Mouse (Mus musculus) liver, embryonic 13.5 days (tissue): ENCODE measurements around the gene Ank3. TPM values are rescaled to one million over a fixed set of nuclear protein-coding genes. Genes with fewer than 3 reads are reported as not detected.
A peak's percentile ranks its signal among the peaks of the same experiment; 100 is the strongest.

ENCODE experiments used
- ATAC-seq: fragments of 200-750 bp; cut with Nextera tagmentation; 2 replicates; pipeline ENCODE4 v1.8.0; 2017; ENCODE audit warnings: low read depth, mild to moderate bottlenecking, moderate number of reproducible peaks, moderate library complexity
- DNase-seq: peaks from one replicate; pipeline ENCODE4 v3.0.0; 2022
- H3K27ac ChIP-seq: fragments of 300-500 bp; sonication (generic); 2 replicates; pipeline ENCODE4 v1.5.1; 2015; ENCODE audit warnings: moderate library complexity, mild to moderate bottlenecking, inconsistent platforms
- H3K27me3 ChIP-seq: fragments of 300-500 bp; sonication (generic); 2 replicates; pipeline ENCODE4 v1.6.1; 2015; ENCODE audit warnings: mild to moderate bottlenecking, inconsistent platforms
- H3K36me3 ChIP-seq: fragments of 300-500 bp; sonication (generic); 2 replicates; pipeline ENCODE4 v1.6.1; 2015; ENCODE audit warnings: mild to moderate bottlenecking, inconsistent platforms
- H3K4me1 ChIP-seq: fragments of 300-500 bp; sonication (generic); replicated peaks from 2 replicates; pipeline ENCODE4 v1.6.1; 2015; ENCODE audit warnings: inconsistent platforms
- H3K4me2 ChIP-seq: fragments of 300-500 bp; sonication (generic); 2 replicates; pipeline ENCODE4 v1.6.1; 2015; ENCODE audit warnings: inconsistent platforms, mild to moderate bottlenecking, moderate library complexity
- H3K4me3 ChIP-seq: fragments of 300-500 bp; sonication (generic); replicated peaks from 2 replicates; pipeline ENCODE4 v1.5.1; 2015; ENCODE audit warnings: mild to moderate bottlenecking, inconsistent platforms
- H3K9ac ChIP-seq: fragments of 300-500 bp; sonication (generic); 2 replicates; pipeline ENCODE4 v1.6.1; 2015; ENCODE audit warnings: mild to moderate bottlenecking, inconsistent platforms
- H3K9me3 ChIP-seq: fragments of 300-500 bp; sonication (generic); replicated peaks from 2 replicates; pipeline ENCODE4 v1.6.1; 2016; ENCODE audit warnings: inconsistent platforms
- WGBS: fragments of 180-500 bp; shearing (Covaris S2); methylation state at CpG from one replicate; pipeline ENCODE4 v1.1.7; 2015; ENCODE audit not compliant: insufficient replicate concordance; 5-methylcytosine and 5-hydroxymethylcytosine counted together
- polyA plus RNA-seq: library from polyadenylated mRNA; unstranded; fragments of >200 nt; fragmentation: Nextera tagmentation; extraction: Ambion mirVana; gene quantifications from 2 replicates; pipeline ENCODE4 v1.2.1, GENCODE M21; 2015

Ank3 gene
- polyA plus RNA-seq, 1 experiment from 2014 or later: 5.6 TPM

GRCm38 (mm10) chr10:69756956-69757672 is 358.5 kb downstream of the Ank3 start:
- Histone ChIP-seq H3K4me3 (no peak overlapping the region), H3K27me3 (no peaks in the 10 kb centered on the region), H3K9me3 (no peaks in the 10 kb centered on the region), H3K4me2 (no peak overlapping the region), H3K9ac (no peak overlapping the region), H3K27ac (no peak overlapping the region), H3K36me3 (no peaks in the 10 kb centered on the region), H3K4me1 (no peaks in the 10 kb centered on the region)
- DNase-seq: no peak
- ATAC-seq: no peak
- WGBS: 53% methylated on average over 4 of the region's 4 CpGs

GRCm38 (mm10) chr10:69762977-69763376 is 364.4 kb downstream of the Ank3 start:
- no peak for ATAC-seq
- 54% methylated on average over 7 of the region's 7 CpGs for WGBS
- no peak overlapping the region for H3K4me3 ChIP-seq
- H3K4me1 ChIP-seq: no peaks in the 10 kb centered on the region
- no peaks in the 10 kb centered on the region for H3K9me3 ChIP-seq
- no peak overlapping the region for H3K27ac ChIP-seq
- H3K4me2 ChIP-seq: no peak overlapping the region
- no peaks in the 10 kb centered on the region for H3K27me3 ChIP-seq
- DNase-seq: no peak
- H3K9ac ChIP-seq: no peak overlapping the region
- H3K36me3 ChIP-seq: no peaks in the 10 kb centered on the region

GRCm38 (mm10) chr10:69764402-69764801 is 365.8 kb downstream of the Ank3 start:
- DNase-seq (no peak), ATAC-seq (no peak)

GRCm38 (mm10) chr10:69777065-69777645 is 378.6 kb downstream of the Ank3 start:
- H3K4me3 ChIP-seq: no peak overlapping the region
- H3K27me3 ChIP-seq: no peaks in the 10 kb centered on the region
- H3K9me3 ChIP-seq: no peaks in the 10 kb centered on the region
- no peak overlapping the region for H3K27ac ChIP-seq
- no peak for DNase-seq
- no peaks in the 10 kb centered on the region for H3K36me3 ChIP-seq
- no peak overlapping the region for H3K4me2 ChIP-seq
- WGBS: 57% methylated on average over 12 of the region's 12 CpGs
- peaks cover 4% of the 10 kb centered on the region; the same call in 1 of the 2 replicates for H3K4me1 ChIP-seq
- ATAC-seq: no peak
- H3K9ac ChIP-seq: no peak overlapping the region

More at GRCm38 (mm10) chr10:69764402-69764801, 365.8 kb downstream of the Ank3 start:
- Histone ChIP-seq H3K36me3 (no peaks in the 10 kb centered on the region), H3K27ac (no peak overlapping the region), H3K9ac (no peak overlapping the region), H3K4me2 (no peak overlapping the region), H3K4me1 (no peaks in the 10 kb centered on the region), H3K27me3 (no peaks in the 10 kb centered on the region), H3K9me3 (no peaks in the 10 kb centered on the region), H3K4me3 (no peak overlapping the region)
- 54% methylated on average over 4 of the region's 4 CpGs for WGBS

- DNase-seq: no peak
- Histone ChIP-seq H3K4me2 (no peak overlapping the region), H3K27me3 (no peaks in the 10 kb centered on the region), H3K9ac (no peak overlapping the region), H3K27ac (no peak overlapping the region), H3K36me3 (no peaks in the 10 kb centered on the region), H3K9me3 (no peaks in the 10 kb centered on the region), H3K4me1 (peaks cover 4% of the 10 kb centered on the region; the same call in 1 of the 2 replicates), H3K4me3 (no peak overlapping the region)
- WGBS: 75% methylated on average over 11 of the region's 11 CpGs
- no peak for ATAC-seq
Observed at GRCm38 (mm10) chr10:69777736-69778135, 379.2 kb downstream of the Ank3 start.

- 54% methylated on average over 3 of the region's 3 CpGs for WGBS
- no peak for ATAC-seq
- Histone ChIP-seq H3K4me2 (no peak overlapping the region), H3K4me1 (peaks cover 4% of the 10 kb centered on the region; the same call in 1 of the 2 replicates), H3K9me3 (no peaks in the 10 kb centered on the region), H3K27ac (no peak overlapping the region), H3K9ac (no peak overlapping the region), H3K36me3 (no peaks in the 10 kb centered on the region), H3K4me3 (no peak overlapping the region), H3K27me3 (no peaks in the 10 kb centered on the region)
- no peak for DNase-seq
Observed at GRCm38 (mm10) chr10:69779246-69779645, 380.7 kb downstream of the Ank3 start.

GRCm38 (mm10) chr10:69781491-69781890 is 382.9 kb downstream of the Ank3 start:
- Histone ChIP-seq H3K4me2 (no peak overlapping the region), H3K9ac (no peak overlapping the region), H3K4me1 (peaks cover 25% of the 10 kb centered on the region), H3K27ac (no peak overlapping the region), H3K36me3 (no peaks in the 10 kb centered on the region), H3K27me3 (no peaks in the 10 kb centered on the region), H3K9me3 (no peaks in the 10 kb centered on the region), H3K4me3 (no peak overlapping the region)
- WGBS: 16% methylated on average over 8 of the region's 8 CpGs
- ATAC-seq: no peak
- DNase-seq: no peak

- DNase-seq: peak; percentile 36
- Histone ChIP-seq H3K27ac (no peak overlapping the region), H3K27me3 (no peaks in the 10 kb centered on the region), H3K9me3 (no peaks in the 10 kb centered on the region), H3K4me3 (no peak overlapping the region; the same call in 1 of the 2 replicates), H3K36me3 (no peaks in the 10 kb centered on the region), H3K4me1 (peaks cover 25% of the 10 kb centered on the region), H3K4me2 (peak overlapping the region; percentile 39), H3K9ac (no peak overlapping the region)
- WGBS: 17% methylated on average over 7 of the region's 7 CpGs
- peak; percentile 99 for ATAC-seq
Observed at GRCm38 (mm10) chr10:69785235-69785634, 386.7 kb downstream of the Ank3 start.

GRCm38 (mm10) chr10:69785692-69786091 is 387.1 kb downstream of the Ank3 start:
- H3K27ac ChIP-seq: peak overlapping the region; percentile 45; the same call in 1 of the 2 replicates
- no peaks in the 10 kb centered on the region for H3K9me3 ChIP-seq
- DNase-seq: no peak
- no peak for ATAC-seq
- no peaks in the 10 kb centered on the region for H3K27me3 ChIP-seq
- peak overlapping the region; percentile 39 for H3K4me2 ChIP-seq
- no peaks in the 10 kb centered on the region for H3K36me3 ChIP-seq
- no peak overlapping the region for H3K9ac ChIP-seq
- 59% methylated on average over 8 of the region's 8 CpGs for WGBS
- H3K4me3 ChIP-seq: no peak overlapping the region; the same call in 1 of the 2 replicates
- H3K4me1 ChIP-seq: peaks cover 25% of the 10 kb centered on the region

GRCm38 (mm10) chr10:69786220-69786993 is 387.8 kb downstream of the Ank3 start:
- no peak for DNase-seq
- no peaks in the 10 kb centered on the region for H3K27me3 ChIP-seq
- H3K9me3 ChIP-seq: no peaks in the 10 kb centered on the region
- H3K9ac ChIP-seq: no peak overlapping the region
- no peak for ATAC-seq
- H3K36me3 ChIP-seq: no peaks in the 10 kb centered on the region
- no peak overlapping the region for H3K27ac ChIP-seq
- peaks cover 25% of the 10 kb centered on the region for H3K4me1 ChIP-seq
- no peak overlapping the region for H3K4me3 ChIP-seq
- WGBS: 62% methylated on average over 13 of the region's 13 CpGs
- no peak overlapping the region for H3K4me2 ChIP-seq

- no peak for ATAC-seq
- H3K4me2 ChIP-seq: peak overlapping the region; percentile 13; the same call in 1 of the 2 replicates
- H3K9ac ChIP-seq: no peak overlapping the region
- no peak overlapping the region for H3K27ac ChIP-seq
- H3K4me1 ChIP-seq: peaks cover 22% of the 10 kb centered on the region
- H3K4me3 ChIP-seq: no peak overlapping the region
- no peaks in the 10 kb centered on the region for H3K36me3 ChIP-seq
- 72% methylated on average over 10 of the region's 10 CpGs for WGBS
- no peak for DNase-seq
- no peaks in the 10 kb centered on the region for H3K27me3 ChIP-seq
- H3K9me3 ChIP-seq: no peaks in the 10 kb centered on the region
Observed at GRCm38 (mm10) chr10:69787379-69787778, 388.8 kb downstream of the Ank3 start.
